Mouse (Mus musculus) duodenum, adult 2 months (tissue): ENCODE measurements around the gene Gcc1. TPM values are rescaled to one million over a fixed set of nuclear protein-coding genes. Genes with fewer than 3 reads are reported as not detected.

ENCODE experiments used
- polyA plus RNA-seq: library from polyadenylated mRNA; depleted of rRNA; stranded (reverse); fragments of >200 nt; gene quantifications from 2 replicates; pipeline ENCODE4 v1.2.3, GENCODE M21; 2012; ENCODE audit warnings: low replicate concordance; rRNA removed

Gcc1 gene
- 4.3 and 5.1 TPM in 2 replicates for polyA plus RNA-seq

GRCm38 (mm10) chr6:28428290-28428689 is at the start of gene Gcc1:
Gene Gcc1 (minus strand): TSS chr6:28428390.

GRCm38 (mm10) chr6:28474839-28475238 is 46.6 kb upstream of the Gcc1 start, which contains the start of gene Snd1:
Gene Snd1 (plus strand): TSS chr6:28475139.

GRCm38 (mm10) chr6:28449253-28449652 is 21.1 kb upstream of the Gcc1 start, which contains the start of gene Pax4:
Gene Pax4 (minus strand): TSS chr6:28449353.

GRCm38 (mm10) chr6:28427096-28427839 is 922 bp downstream of the Gcc1 start, which contains the start of gene Fscn3:
Gene Fscn3 (plus strand): TSS chr6:28427789.

GRCm38 (mm10) chr6:28423313-28423712 is 4.9 kb downstream of the Gcc1 start, which contains the start of gene Arf5:
Gene Arf5 (plus strand): TSS chr6:28423560.

GRCm38 (mm10) chr6:28397681-28398203 is 30.4 kb downstream of the Gcc1 start, which contains the start of gene Zfp800:
Gene Zfp800 (minus strand): TSS chr6:28398005.

Other genes with a start within 250 kb of the Gcc1 start
- 1.8 and 2.9 TPM in 2 replicates for gene Zfp800, start 30.4 kb downstream of the Gcc1 start, polyA plus RNA-seq
- 810 and 2,700 TPM in 2 replicates for gene Arf5, start 4.8 kb downstream of the Gcc1 start, polyA plus RNA-seq
- gene Fscn3, start 601 bp downstream of the Gcc1 start, polyA plus RNA-seq: 0.12 and 0.43 TPM in 2 replicates
- gene Pax4, start 21.0 kb upstream of the Gcc1 start, polyA plus RNA-seq: 0.68 and 2.0 TPM in 2 replicates
- 92.1 and 97.0 TPM in 2 replicates for gene Snd1, start 46.7 kb upstream of the Gcc1 start, polyA plus RNA-seq